ENCODE assay signal across 8 mouse cellular contexts in genomic region chr9:108648611-108649560, GRCm38 (mm10). TPM values are rescaled to one million over a fixed set of nuclear protein-coding genes. Genes with fewer than 3 reads are reported as not detected.
DNase-seq lines count a peak whose midpoint lies in the region; ATAC-seq and TF ChIP-seq lines count a peak whose summit lies in the region.

Arih2 (minus strand) TSS chr9:108649386.

- H3K4me3 ChIP-seq in bone marrow, adult 2 months (replicated peaks; ENCODE audit: control insufficient read depth, low read depth, low read length) = peak within 1 kb of the TSS; percentile 85
- H3K4me3 ChIP-seq in embryonic facial prominence, embryonic 15.5 days (replicated peaks) = peak within 1 kb of the TSS; percentile 98
- peak within 1 kb of the TSS; percentile 100 for H3K4me3 ChIP-seq in kidney, embryonic 14.5 days (ENCODE audit: low read length)
- peak within 1 kb of the TSS; percentile 98 for H3K4me3 ChIP-seq in limb, embryonic 15.5 days

- TF ChIP-seq CTCF in bone marrow, adult 2 months (IDR thresholded peaks at IDR 0.05; ENCODE audit: control insufficient read depth, insufficient read depth, low read length) = no peak

- peak; percentile 95 for DNase-seq in 416B (ENCODE audit: low read depth)
- DNase-seq in heart, adult 9 months (ENCODE audit: low spot score in 2 of 2) = peak; percentile 92 to 93
- peak; percentile 84 to 87 for DNase-seq in monocyte, adult 2 months (ENCODE audit: low read depth in 1 of 2, low spot score in 2 of 2)
- DNase-seq in spleen, postnatal 36 days (ENCODE audit: low spot score in 2 of 2) = peak; percentile 90 to 91

- peaks cover 2% of the 10 kb centered on the region for H3K4me1 ChIP-seq in bone marrow, adult 2 months (ENCODE audit: control insufficient read depth, insufficient read depth, low read length)
- peaks cover 14% of the 10 kb centered on the region for H3K4me1 ChIP-seq in embryonic facial prominence, embryonic 15.5 days
- peaks cover 14% of the 10 kb centered on the region; the same call in 1 of the 2 replicates for H3K4me1 ChIP-seq in kidney, embryonic 14.5 days (ENCODE audit: control insufficient read depth, insufficient read depth, low read length)
- peaks cover 13% of the 10 kb centered on the region for H3K4me1 ChIP-seq in limb, embryonic 15.5 days

- ATAC-seq in embryonic facial prominence, embryonic 15.5 days (ENCODE audit: insufficient number of reproducible peaks, low FRiP score, low TSS enrichment, low read depth) = peak; percentile 97
- ATAC-seq in kidney, embryonic 14.5 days (ENCODE audit: low FRiP score, low TSS enrichment) = peak; percentile 98
- ATAC-seq in limb, embryonic 15.5 days (ENCODE audit: insufficient number of reproducible peaks, low FRiP score, low TSS enrichment, low read depth) = peak; percentile 97

- peak within 1 kb of the TSS; percentile 69 for H3K4me2 ChIP-seq in embryonic facial prominence, embryonic 15.5 days (replicated peaks)
- H3K4me2 ChIP-seq in kidney, embryonic 14.5 days (replicated peaks; ENCODE audit: low read depth, low read length) = peak within 1 kb of the TSS; percentile 79
- H3K4me2 ChIP-seq in limb, embryonic 15.5 days = peak within 1 kb of the TSS; percentile 65

- peak within 1 kb of the TSS; percentile 78 for H3K9ac ChIP-seq in embryonic facial prominence, embryonic 15.5 days
- peak within 1 kb of the TSS; percentile 92 for H3K9ac ChIP-seq in kidney, embryonic 14.5 days (ENCODE audit: low read depth, low read length)
- peak within 1 kb of the TSS; percentile 94 for H3K9ac ChIP-seq in limb, embryonic 15.5 days

- H3K27ac ChIP-seq in bone marrow, adult 2 months (ENCODE audit: control insufficient read depth, insufficient read depth, low read depth, low read length, poor library complexity) = peak within 1 kb of the TSS; percentile 98
- peak within 1 kb of the TSS; percentile 91 for H3K27ac ChIP-seq in embryonic facial prominence, embryonic 15.5 days (replicated peaks)
- peak within 1 kb of the TSS; percentile 88 for H3K27ac ChIP-seq in kidney, embryonic 14.5 days (ENCODE audit: low read depth, low read length)
- peak within 1 kb of the TSS; percentile 93 for H3K27ac ChIP-seq in limb, embryonic 15.5 days

- WGBS in bone marrow, adult 2 months = under 1% methylated on average over 112 of the region's 112 CpGs
- under 1% methylated on average over 112 of the region's 112 CpGs for whole genome bisulfite sequencing in embryonic facial prominence, embryonic 15.5 days
- under 1% methylated on average over 79 of the region's 112 CpGs for WGBS in kidney, embryonic 14.5 days
- under 1% methylated on average over 112 of the region's 112 CpGs for WGBS in limb, embryonic 15.5 days

- no peaks in the 10 kb centered on the region for H3K9me3 ChIP-seq in embryonic facial prominence, embryonic 15.5 days (replicated peaks)
- H3K9me3 ChIP-seq in kidney, embryonic 14.5 days (ENCODE audit: control insufficient read depth, low read length) = no peaks in the 10 kb centered on the region
- H3K9me3 ChIP-seq in limb, embryonic 15.5 days = no peaks in the 10 kb centered on the region

- peak; percentile 84; the same call in 1 of the 2 replicates for TF ChIP-seq POLR2A in bone marrow, adult 2 months (IDR thresholded peaks at IDR 0.05; ENCODE audit: borderline replicate concordance, control insufficient read depth, low read depth, low read length)

- H3K36me3 ChIP-seq in embryonic facial prominence, embryonic 15.5 days = no peaks in the 10 kb centered on the region
- H3K36me3 ChIP-seq in kidney, embryonic 14.5 days (ENCODE audit: control insufficient read depth, insufficient read depth, low read length) = no peaks in the 10 kb centered on the region
- no peaks in the 10 kb centered on the region for H3K36me3 ChIP-seq in limb, embryonic 15.5 days

- no peaks in the 10 kb centered on the region for H3K27me3 ChIP-seq in embryonic facial prominence, embryonic 15.5 days
- no peaks in the 10 kb centered on the region for H3K27me3 ChIP-seq in kidney, embryonic 14.5 days (ENCODE audit: control insufficient read depth, insufficient read depth, low read length)
- H3K27me3 ChIP-seq in limb, embryonic 15.5 days = no peaks in the 10 kb centered on the region

RNA-seq across cellular contexts. Expression of gene Arih2, which starts in this region (rescaled TPM):
- polyA plus RNA-seq in bone marrow, adult 2 months (2011; ENCODE audit: insufficient read depth, insufficient read length, low replicate concordance, missing spikeins) = 28.5 and 29.4 TPM in 2 replicates
- polyA plus RNA-seq in embryonic facial prominence, embryonic 15.5 days (2015; fragmentation: Nextera tagmentation; extraction: Ambion mirVana) = 46.9 and 49.5 TPM in 2 replicates
- 32.7 and 38.8 TPM in 2 replicates for polyA plus RNA-seq in kidney, embryonic 14.5 days (2014; fragmentation: Nextera tagmentation; extraction: Ambion mirVana)
- polyA plus RNA-seq in limb, embryonic 15.5 days (2015; fragmentation: Nextera tagmentation; extraction: Ambion mirVana) = 43.8 and 44.4 TPM in 2 replicates

Comparison
In these comparisons a context has a peak if more than half of its experiments do, and no peak if none do; other contexts are left out.
1. Peak in every context shown above with its lines: DNase-seq, ATAC-seq, H3K4me3 ChIP-seq and H3K27ac ChIP-seq.